Mouse (Mus musculus) forebrain, embryonic 12.5 days (tissue): ENCODE measurements around the gene Mrpl18. TPM values are rescaled to one million over a fixed set of nuclear protein-coding genes. Genes with fewer than 3 reads are reported as not detected.
"Not testable (repeated sequence)": the region's sequence is repeated elsewhere in the genome, so short reads cannot be mapped to it uniquely, and the experiment has no call there.

Experiments
- ATAC-seq: fragments of 200-750 bp; cut with Nextera tagmentation; 2 replicates; pipeline ENCODE4 v1.8.0; 2017; ENCODE audit warnings: moderate TSS enrichment; ENCODE audit not compliant: low FRiP score
- H3K27ac ChIP-seq: fragments of 300-500 bp; sonication (generic); 2 replicates; pipeline ENCODE4 v1.5.1; 2016; ENCODE audit warnings: mild to moderate bottlenecking
- H3K27me3 ChIP-seq: fragments of 300-500 bp; sonication (generic); 2 replicates; pipeline ENCODE4 v1.6.1; 2016; ENCODE audit warnings: mild to moderate bottlenecking
- H3K36me3 ChIP-seq: fragments of 300-500 bp; sonication (generic); replicated peaks from 2 replicates; pipeline ENCODE4 v1.6.1; 2016; ENCODE audit warnings: mild to moderate bottlenecking
- H3K4me1 ChIP-seq: fragments of 300-500 bp; sonication (generic); 2 replicates; pipeline ENCODE4 v1.6.1; 2016
- H3K4me2 ChIP-seq: fragments of 300-500 bp; sonication (generic); 2 replicates; pipeline ENCODE4 v1.6.1; 2016; ENCODE audit warnings: mild to moderate bottlenecking, moderate library complexity
- H3K4me3 ChIP-seq: fragments of 300-500 bp; sonication (generic); replicated peaks from 2 replicates; pipeline ENCODE4 v1.5.1; 2016; ENCODE audit warnings: mild to moderate bottlenecking
- H3K9ac ChIP-seq: fragments of 300-500 bp; sonication (generic); 2 replicates; pipeline ENCODE4 v1.6.1; 2016; ENCODE audit warnings: mild to moderate bottlenecking
- H3K9me3 ChIP-seq: fragments of 300-500 bp; sonication (generic); 2 replicates; pipeline ENCODE4 v1.6.1; 2016
- WGBS: fragments of 180-500 bp; shearing (Covaris S2); methylation state at CpG from one replicate; pipeline ENCODE4 v1.1.7; 2016; 5-methylcytosine and 5-hydroxymethylcytosine counted together
- polyA plus RNA-seq: library from polyadenylated mRNA; unstranded; fragments of >200 nt; fragmentation: Nextera tagmentation; extraction: Ambion mirVana; gene quantifications from 2 replicates; pipeline ENCODE4 v1.2.1, GENCODE M21; 2016

The Mrpl18 gene
- 166 and 177 TPM in 2 replicates for polyA plus RNA-seq

GRCm38 (mm10) chr17:12915881-12916583, at the start of gene Mrpl18:
Gene Mrpl18 (minus strand): TSS chr17:12916345.
- under 1% methylated on average over 56 of the region's 56 CpGs for WGBS
- H3K4me1 ChIP-seq, result peaks cover 15% of the 10 kb centered on the region
- H3K27me3 ChIP-seq, result no peaks in the 10 kb centered on the region
- H3K9ac ChIP-seq, result peak within 1 kb of the TSS; percentile 97
- H3K4me2 ChIP-seq, result peak within 1 kb of the TSS; percentile 83
- H3K27ac ChIP-seq, result peak within 1 kb of the TSS; percentile 87
- peak; percentile 100 for ATAC-seq
- H3K9me3 ChIP-seq, result no peaks in the 10 kb centered on the region
- H3K4me3 ChIP-seq, result peak within 1 kb of the TSS; percentile 96
- peaks cover 56% of the 10 kb centered on the region for H3K36me3 ChIP-seq

- WGBS, result 87% methylated on average over 3 of the region's 3 CpGs
Observed at GRCm38 (mm10) chr17:12963476-12963875, 47.3 kb upstream of the Mrpl18 start.

GRCm38 (mm10) chr17:12960331-12960873, 44.3 kb upstream of the Mrpl18 start, which contains the start of gene Acat2:
Gene Acat2 (minus strand): TSS chr17:12960747.
- WGBS, result under 1% methylated on average over 42 of the region's 42 CpGs
- Histone ChIP-seq H3K36me3 (peaks cover 29% of the 10 kb centered on the region), H3K27ac (peak within 1 kb of the TSS; percentile 94), H3K4me2 (peak within 1 kb of the TSS; percentile 69), H3K9me3 (no peaks in the 10 kb centered on the region), H3K4me1 (peaks cover 23% of the 10 kb centered on the region), H3K27me3 (no peaks in the 10 kb centered on the region), H3K9ac (peak within 1 kb of the TSS; percentile 60), H3K4me3 (peak within 1 kb of the TSS; percentile 69)
- ATAC-seq, result peak; percentile 99

More at GRCm38 (mm10) chr17:12963476-12963875, 47.3 kb upstream of the Mrpl18 start:
- H3K4me1 ChIP-seq, result peaks cover 15% of the 10 kb centered on the region
- H3K9me3 ChIP-seq, result no peaks in the 10 kb centered on the region
- H3K4me3 ChIP-seq, result no peak overlapping the region
- ATAC-seq, result no peak
- H3K4me2 ChIP-seq, result no peak overlapping the region
- H3K27ac ChIP-seq, result no peak overlapping the region
- no peaks in the 10 kb centered on the region for H3K27me3 ChIP-seq
- peaks cover 29% of the 10 kb centered on the region for H3K36me3 ChIP-seq
- no peak overlapping the region for H3K9ac ChIP-seq

DNA sequence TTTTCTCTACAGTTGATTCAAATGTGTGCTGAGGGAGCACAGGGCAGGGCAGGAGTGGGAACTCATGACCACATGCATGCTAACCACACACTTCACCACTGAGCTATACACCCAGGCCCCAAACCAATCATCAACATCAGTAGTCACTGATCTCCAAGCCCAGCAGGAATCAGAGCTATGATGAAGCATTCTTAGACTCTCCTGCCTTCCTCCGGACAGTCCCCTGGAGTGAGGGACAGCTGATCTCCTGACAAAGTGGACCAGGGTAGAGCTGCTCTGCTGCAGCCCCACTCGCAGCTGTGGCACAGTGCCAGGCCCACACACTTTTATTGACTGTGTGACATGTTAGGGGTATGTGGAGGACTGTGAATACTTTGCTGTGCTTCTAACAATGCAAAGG, 43.2 kb upstream of the Mrpl18 start:
- H3K4me3 ChIP-seq, result peak overlapping the region; percentile 33
- ATAC-seq, H3K9ac ChIP-seq, H3K27me3 ChIP-seq, H3K9me3 ChIP-seq, H3K27ac ChIP-seq: not testable (repeated sequence)
- peak overlapping the region; percentile 54 for H3K4me2 ChIP-seq
- H3K4me1 ChIP-seq, result peaks cover 23% of the 10 kb centered on the region
- 45% methylated on average over 2 of the region's 2 CpGs for WGBS
- peaks cover 22% of the 10 kb centered on the region for H3K36me3 ChIP-seq

DNA sequence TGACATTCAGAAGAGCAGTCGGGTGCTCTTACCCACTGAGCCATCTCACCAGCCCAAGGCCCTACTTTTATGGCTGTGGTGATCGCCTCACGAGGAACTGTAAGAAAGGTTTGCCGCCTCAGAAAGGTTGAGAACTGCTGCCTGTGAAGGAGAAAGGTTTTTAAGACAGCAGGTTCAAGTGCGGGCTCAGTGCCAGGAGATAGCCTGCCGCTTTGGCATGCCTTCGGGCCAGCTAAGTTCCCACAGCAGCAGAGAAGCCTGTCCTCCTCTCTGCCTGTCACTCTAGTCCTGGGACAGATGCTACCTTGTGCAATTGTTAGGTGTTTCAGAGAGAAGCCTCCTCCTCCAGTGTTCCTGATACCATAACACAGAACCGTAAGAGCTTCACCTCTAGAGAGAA, 40.5 kb upstream of the Mrpl18 start:
- Histone ChIP-seq H3K4me3 (no peak overlapping the region), H3K4me2 (no peak overlapping the region), H3K9ac (no peak overlapping the region), H3K9me3 (no peaks in the 10 kb centered on the region), H3K27ac (no peak overlapping the region), H3K36me3 (peaks cover 40% of the 10 kb centered on the region), H3K4me1 (peaks cover 23% of the 10 kb centered on the region), H3K27me3 (no peaks in the 10 kb centered on the region)
- 95% methylated on average over 8 of the region's 8 CpGs for WGBS
- no peak for ATAC-seq

DNA sequence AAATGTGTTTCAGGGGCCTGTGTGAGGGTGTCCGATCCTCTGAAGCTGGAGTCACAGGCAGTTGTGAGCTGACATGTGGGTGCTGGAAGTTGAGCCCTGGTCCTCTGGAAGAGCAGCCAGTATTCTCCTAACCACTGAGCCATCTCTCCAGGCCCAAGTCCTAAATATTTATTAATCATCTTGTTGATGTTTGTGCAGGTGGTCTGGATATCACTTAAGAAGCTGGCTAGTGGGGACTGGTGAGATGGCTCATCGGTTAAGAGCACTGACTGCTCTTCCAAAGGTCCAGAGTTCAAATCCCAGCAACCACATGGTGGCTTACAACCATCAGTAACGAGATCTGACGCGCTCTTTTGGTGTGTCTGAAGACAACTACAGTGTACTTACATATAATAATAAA, 33.5 kb upstream of the Mrpl18 start:
- Histone ChIP-seq H3K9ac (no peak overlapping the region), H3K4me1 (no peaks in the 10 kb centered on the region), H3K9me3 (no peaks in the 10 kb centered on the region), H3K27me3 (no peaks in the 10 kb centered on the region), H3K4me3 (no peak overlapping the region), H3K27ac (no peak overlapping the region), H3K4me2 (no peak overlapping the region), H3K36me3 (peaks cover 72% of the 10 kb centered on the region)
- 96% methylated on average over 5 of the region's 5 CpGs for WGBS
- ATAC-seq, result no peak

GRCm38 (mm10) chr17:12942459-12943162, 26.5 kb upstream of the Mrpl18 start:
- H3K27ac ChIP-seq, result no peak overlapping the region
- H3K4me3 ChIP-seq, result no peak overlapping the region
- no peaks in the 10 kb centered on the region for H3K9me3 ChIP-seq
- H3K4me2 ChIP-seq, result no peak overlapping the region
- 92% methylated on average over 6 of the region's 6 CpGs for WGBS
- peaks cover 4% of the 10 kb centered on the region; the same call in 1 of the 2 replicates for H3K27me3 ChIP-seq
- ATAC-seq, result no peak
- no peak overlapping the region for H3K9ac ChIP-seq
- H3K4me1 ChIP-seq, result peaks cover 15% of the 10 kb centered on the region
- peaks cover 44% of the 10 kb centered on the region for H3K36me3 ChIP-seq

- no peak for ATAC-seq
Observed at GRCm38 (mm10) chr17:12941543-12942260, 25.6 kb upstream of the Mrpl18 start.

DNA sequence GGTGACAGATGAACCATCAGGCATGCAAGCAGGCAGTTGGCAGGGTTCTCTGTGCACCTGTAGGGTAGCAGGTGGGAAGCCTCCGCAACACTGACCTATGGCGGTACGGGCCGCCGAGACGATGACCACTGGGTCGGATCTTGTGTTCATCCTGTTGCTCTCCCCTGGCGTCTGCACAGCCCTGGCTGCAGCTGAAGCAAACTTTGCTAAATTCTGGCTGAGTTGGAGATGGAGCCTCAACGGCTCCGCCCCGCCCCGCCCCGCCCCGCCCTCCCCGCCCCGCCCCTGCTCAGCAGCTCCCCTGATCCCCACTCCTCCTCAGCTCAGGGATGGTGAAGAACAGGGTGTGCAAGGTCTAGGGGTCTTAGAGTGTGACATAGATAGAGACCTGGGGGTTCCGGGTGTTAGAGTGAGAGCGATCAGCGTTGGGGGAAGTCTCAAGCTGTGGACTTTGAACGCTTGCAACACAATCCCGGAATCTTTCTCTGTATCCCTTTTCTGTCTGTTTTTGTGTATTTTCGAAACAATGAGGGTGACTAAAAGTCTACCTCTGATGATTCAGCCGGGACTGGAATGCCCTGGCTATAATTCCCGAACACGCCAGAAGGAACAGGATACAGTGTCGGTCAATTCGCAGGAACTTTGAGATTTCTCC, 24.1 kb upstream of the Mrpl18 start, which contains the start of gene Acat3:
Acat3 (minus strand) TSS at position 450 of the 655 bp plus-strand sequence.
- 17% methylated on average over 27 of the region's 27 CpGs for WGBS
- Histone ChIP-seq H3K9ac (0 out of 2 replicates have a peak within 1 kb of the TSS, but pooled peaks have one; percentile 38), H3K4me2 (peak within 1 kb of the TSS; percentile 50), H3K36me3 (peaks cover 27% of the 10 kb centered on the region), H3K27ac (no peak within 1 kb of the TSS), H3K4me3 (peak within 1 kb of the TSS; percentile 28), H3K4me1 (peaks cover 17% of the 10 kb centered on the region), H3K27me3 (peaks cover 4% of the 10 kb centered on the region; the same call in 1 of the 2 replicates), H3K9me3 (no peaks in the 10 kb centered on the region)
- ATAC-seq, result peak; percentile 44; the same call in 1 of the 2 replicates

More at GRCm38 (mm10) chr17:12941543-12942260, 25.6 kb upstream of the Mrpl18 start:
- Histone ChIP-seq H3K27ac (no peak overlapping the region), H3K4me3 (no peak overlapping the region), H3K9ac (no peak overlapping the region), H3K27me3 (peaks cover 4% of the 10 kb centered on the region; the same call in 1 of the 2 replicates), H3K9me3 (no peaks in the 10 kb centered on the region), H3K4me1 (peaks cover 17% of the 10 kb centered on the region), H3K36me3 (peaks cover 39% of the 10 kb centered on the region), H3K4me2 (no peak overlapping the region)
- WGBS, result 81% methylated on average over 8 of the region's 8 CpGs

- peak overlapping the region; percentile 28; the same call in 1 of the 2 replicates for H3K4me3 ChIP-seq
- 33% methylated on average over 2 of the region's 12 CpGs for WGBS
- peaks cover 17% of the 10 kb centered on the region for H3K4me1 ChIP-seq
- H3K36me3 ChIP-seq, result peaks cover 20% of the 10 kb centered on the region
- H3K4me2 ChIP-seq, result peak overlapping the region; percentile 50
- not testable (repeated sequence) for H3K27ac ChIP-seq, H3K9me3 ChIP-seq, H3K27me3 ChIP-seq, H3K9ac ChIP-seq
- ATAC-seq, result peak; percentile 40; the same call in 1 of the 2 replicates
Observed at GRCm38 (mm10) chr17:12939377-12940148, 23.4 kb upstream of the Mrpl18 start.

DNA sequence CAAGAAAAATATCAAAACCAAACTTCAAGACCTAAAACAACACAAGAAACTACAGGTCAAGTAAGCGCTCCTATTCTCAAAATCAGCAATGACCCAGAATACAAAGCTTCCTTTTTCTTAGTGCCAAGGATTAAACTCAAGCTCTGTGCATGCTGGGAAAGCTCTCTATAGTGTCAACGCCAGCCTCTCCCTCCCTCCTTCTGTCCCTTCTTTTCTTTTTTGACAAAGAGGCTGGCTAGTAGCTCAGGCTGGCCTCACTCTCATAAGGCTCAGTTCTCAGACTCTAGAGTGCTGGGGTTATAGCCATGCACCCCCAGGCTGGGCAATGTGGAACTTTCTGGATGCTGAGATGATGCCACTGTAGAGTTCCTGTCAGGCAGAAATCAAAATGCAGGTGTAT, 21.9 kb upstream of the Mrpl18 start:
- 8% methylated on average over 2 of the region's 2 CpGs for WGBS
- Histone ChIP-seq H3K4me2 (no peak overlapping the region), H3K27ac (no peak overlapping the region), H3K27me3 (peaks cover 4% of the 10 kb centered on the region; the same call in 1 of the 2 replicates), H3K9me3 (no peaks in the 10 kb centered on the region), H3K36me3 (peaks cover 8% of the 10 kb centered on the region), H3K4me3 (no peak overlapping the region), H3K9ac (no peak overlapping the region), H3K4me1 (peaks cover 17% of the 10 kb centered on the region)
- no peak for ATAC-seq
